Mouse (Mus musculus) CD4-positive helper T cell, adult 2 months (primary cell): ENCODE results near the gene Slco2b1.
A peak's percentile ranks its signal among the peaks of the same experiment; 100 is the strongest.

Source experiments
- DNase-seq: peaks from one replicate; pipeline ENCODE4 v3.0.0-alpha.2; 2012; ENCODE audit warnings: low read depth, missing footprints, low spot score

The Slco2b1 gene

GRCm38 (mm10) chr7:99693976-99694375 is 17.2 kb downstream of the Slco2b1 start:
- no peak for DNase-seq

- DNase-seq, result no peak
Measured at GRCm38 (mm10) chr7:99693387-99693786, 17.8 kb downstream of the Slco2b1 start.

DNA sequence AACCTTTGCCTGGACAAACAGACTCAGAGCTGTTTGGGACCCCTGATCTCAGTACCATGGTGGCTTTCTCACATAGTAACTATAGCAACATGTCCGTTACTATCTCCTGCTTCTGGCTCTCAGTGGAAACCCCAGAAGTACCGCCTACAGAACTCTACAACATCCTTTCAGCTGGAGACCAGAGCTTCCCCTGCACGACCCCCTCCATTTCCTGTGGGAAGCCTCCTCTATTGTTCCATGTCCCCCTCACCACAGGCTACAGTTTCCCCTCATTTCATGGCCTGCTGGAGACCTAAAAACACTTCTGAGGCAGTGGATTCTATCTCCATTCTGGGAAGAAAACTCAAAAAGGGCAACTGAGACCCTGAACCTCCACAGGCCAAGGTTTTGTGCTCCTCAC is 18.7 kb downstream of the Slco2b1 start:
- DNase-seq, result no peak

GRCm38 (mm10) chr7:99690819-99691218 is 20.3 kb downstream of the Slco2b1 start:
- DNase-seq, result no peak

- DNase-seq, result no peak
Measured at GRCm38 (mm10) chr7:99684086-99684485, 27.1 kb downstream of the Slco2b1 start.

GRCm38 (mm10) chr7:99680771-99681170 is 30.4 kb downstream of the Slco2b1 start:
- DNase-seq, result no peak

- no peak for DNase-seq
Measured at GRCm38 (mm10) chr7:99674890-99675289, 36.2 kb downstream of the Slco2b1 start.

- no peak for DNase-seq
Measured at GRCm38 (mm10) chr7:99674209-99674608, 36.9 kb downstream of the Slco2b1 start.

DNA sequence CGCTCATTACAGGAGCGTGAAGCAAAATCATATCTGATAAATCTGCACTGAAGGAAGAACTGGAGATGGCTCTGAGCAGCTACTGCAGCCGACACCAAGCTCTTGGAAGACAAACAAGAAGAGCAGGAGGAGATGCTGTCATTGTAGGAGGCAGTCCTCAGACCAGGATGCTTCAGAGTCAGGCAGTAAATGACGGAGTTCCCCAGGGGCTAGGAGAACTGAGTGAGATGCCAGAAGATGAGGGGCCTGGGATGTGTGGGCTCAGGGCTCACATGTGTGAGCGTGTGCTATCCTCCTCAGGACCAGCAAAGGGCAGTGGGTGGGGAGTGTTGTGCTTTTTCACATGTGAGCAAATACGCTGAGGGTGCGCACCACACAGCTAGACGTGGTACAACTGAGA is 38.0 kb downstream of the Slco2b1 start:
- no peak for DNase-seq

DNA sequence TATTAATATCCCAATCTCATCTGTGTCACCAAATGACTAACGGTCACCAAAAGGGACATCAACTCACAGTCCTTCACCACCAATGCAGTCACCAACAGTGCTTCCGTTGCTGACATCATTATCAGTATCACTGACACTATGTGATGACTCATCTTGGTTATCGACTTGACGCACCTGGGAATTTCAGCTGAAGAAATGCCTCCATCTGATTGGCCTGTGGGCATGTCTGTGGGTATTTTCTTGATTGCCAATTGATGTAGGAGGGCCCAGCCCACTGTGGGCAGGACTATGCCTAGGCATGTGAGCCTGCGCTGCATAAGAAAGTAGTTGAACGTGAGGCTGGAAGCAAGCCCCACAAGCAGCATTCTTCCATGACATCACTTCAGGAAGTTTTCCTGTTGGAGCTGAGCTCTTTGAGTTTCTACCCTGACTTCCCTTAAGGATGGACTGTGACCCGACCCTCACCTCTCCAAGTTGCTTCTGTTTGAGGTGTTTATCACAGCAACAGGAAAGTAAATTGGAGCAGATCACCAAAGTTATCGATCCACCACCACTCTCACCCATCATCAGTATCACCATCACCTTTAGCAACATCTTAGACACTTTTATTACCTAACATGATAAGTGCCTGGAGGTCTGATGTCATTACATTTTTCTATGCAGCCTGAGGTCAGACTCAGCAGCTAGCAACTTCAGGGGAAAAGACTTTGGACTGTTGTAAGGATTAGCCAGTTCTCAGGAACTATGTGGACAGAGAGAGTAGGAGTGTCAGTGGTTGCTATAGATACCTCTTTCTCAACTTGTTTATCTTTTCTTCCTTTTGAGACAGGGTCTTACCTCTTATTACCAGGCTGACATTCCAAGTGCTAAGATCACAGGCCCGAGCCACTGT is 39.4 kb downstream of the Slco2b1 start:
- DNase-seq, result peak; percentile 26

GRCm38 (mm10) chr7:99670915-99671314 is 40.2 kb downstream of the Slco2b1 start:
- no peak for DNase-seq

- DNase-seq, result no peak
Measured at GRCm38 (mm10) chr7:99668802-99669201, 42.3 kb downstream of the Slco2b1 start.

DNA sequence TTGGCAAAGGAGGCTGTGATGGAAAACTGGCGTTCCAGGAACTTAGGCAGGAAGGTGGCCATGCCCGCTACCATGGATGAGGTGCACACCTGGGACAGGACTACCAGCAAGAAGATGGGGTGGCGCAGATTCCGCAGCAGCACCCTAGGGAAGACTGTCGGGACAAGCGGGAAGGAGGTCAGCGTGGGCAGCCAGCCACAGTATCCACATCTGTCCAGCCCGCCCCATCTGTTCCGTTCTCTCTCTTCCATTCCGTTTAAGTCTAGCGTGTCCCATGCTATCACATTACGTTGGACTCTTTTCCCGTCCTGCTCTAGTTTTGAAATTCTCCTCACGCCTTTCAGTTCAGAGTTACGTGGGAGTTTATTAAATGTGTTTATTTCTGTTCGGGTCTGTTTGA is 44.0 kb downstream of the Slco2b1 start:
- no peak for DNase-seq

DNA sequence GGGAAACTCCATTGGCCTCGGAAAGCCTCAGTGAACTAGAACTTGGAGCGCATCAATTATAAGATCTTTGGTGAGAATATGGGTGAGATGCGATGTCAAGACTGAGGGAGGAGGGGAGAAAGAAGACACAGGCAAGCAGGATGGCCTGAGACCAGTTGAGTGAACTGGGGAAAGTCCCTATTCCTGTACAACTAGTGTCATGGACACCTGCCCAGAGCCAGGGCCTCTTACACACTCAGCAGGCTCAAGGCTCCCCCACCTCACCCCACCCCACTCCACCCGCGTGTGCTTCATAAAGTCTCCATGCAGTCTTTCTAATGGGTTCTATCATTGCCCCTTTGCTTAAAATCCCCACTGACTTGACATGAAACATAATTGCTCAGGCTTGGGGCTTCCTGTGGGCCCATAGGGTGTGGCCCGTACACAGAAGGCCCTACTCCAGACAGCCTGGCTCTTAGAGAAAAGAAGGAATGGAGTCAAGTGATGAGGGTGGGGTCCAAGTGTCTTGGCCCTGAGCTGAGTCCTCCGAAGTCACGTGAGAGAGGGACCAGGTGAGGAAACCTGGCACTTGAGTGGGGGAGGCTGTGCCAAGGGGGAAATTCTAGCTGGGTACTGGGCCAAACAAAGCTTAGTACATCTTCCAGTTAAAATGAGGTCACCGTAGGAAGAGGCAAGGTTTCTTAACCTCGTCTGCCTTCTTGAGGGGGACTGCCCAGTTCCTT is 45.2 kb downstream of the Slco2b1 start:
- no peak for DNase-seq

DNA sequence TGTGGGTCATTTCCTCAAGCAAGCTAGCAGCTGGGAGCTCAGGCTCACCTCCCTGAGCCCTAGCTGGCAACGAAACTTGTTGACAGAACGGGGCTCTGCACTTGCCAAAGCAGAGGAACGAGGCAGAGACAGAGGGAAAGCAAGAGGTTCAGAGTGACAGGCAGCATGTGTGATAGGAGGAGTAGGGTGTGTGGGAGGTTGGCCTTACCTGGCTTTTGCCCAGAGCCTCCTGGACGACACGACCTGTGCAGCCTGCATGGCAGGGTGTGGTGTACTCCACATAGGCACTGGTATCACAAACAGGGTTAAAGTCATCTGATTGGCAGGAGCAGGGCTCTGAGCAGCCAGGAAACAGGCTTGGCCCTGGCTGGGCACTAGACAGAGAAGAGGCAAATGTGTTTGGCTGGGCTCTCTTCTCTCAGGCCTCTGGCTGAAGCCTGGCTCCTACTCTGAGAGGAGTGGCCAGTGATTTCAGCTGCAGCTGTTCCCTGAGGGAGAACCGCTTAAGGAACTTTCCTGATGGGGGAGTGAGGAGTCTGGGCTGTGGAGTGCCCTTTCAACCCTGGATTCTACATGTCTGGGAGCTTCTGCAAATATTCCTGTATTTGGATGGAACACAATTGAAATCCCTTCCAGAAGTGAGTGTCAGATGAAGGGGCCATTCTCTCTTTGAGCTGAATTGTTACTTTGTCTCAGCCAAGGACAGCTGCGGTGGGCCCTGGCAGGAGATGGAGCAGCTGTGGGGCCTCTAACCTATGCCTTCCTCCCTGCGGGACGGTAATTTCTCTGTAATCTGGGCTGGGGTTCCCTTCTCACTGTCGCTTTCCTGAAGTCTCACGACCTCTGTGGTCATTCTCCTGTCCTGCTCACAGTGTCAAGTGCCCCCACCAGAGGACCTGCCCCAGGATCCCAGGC is 46.3 kb downstream of the Slco2b1 start:
- DNase-seq, result no peak

DNA sequence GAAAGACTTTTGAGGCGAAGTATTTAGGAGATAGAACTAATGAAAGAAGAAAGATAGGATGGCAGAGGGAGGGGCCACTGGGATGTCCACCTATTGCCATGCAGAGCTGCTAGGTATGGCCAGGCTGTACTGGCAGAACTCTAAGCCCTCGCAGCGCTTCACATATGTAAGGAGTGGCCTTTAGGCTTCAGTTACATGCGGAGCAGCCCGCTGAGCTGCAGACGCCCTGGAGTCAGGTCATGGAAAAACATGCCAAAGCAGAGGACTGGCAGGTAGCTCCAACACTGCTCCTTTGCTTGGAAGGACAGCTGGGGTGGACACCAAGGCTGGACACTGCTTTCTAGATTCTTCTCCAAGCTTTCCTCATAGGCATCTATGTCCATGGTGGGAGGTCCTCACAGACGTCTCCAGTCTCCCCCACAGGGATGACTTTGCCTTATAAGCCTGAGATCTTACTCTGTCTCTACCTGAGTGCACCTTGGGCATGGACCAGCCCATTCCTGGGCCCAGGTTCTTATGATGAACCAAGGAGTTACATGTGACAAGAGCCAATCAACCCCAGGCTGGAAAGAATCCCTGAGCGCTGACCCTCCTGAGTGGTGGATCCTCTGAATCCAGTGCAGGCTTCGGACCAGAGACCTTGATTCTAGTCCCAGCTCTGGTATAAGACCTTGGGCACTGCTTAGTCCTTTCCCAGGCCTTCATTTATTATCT is 47.5 kb downstream of the Slco2b1 start:
- DNase-seq, result no peak

GRCm38 (mm10) chr7:99662311-99662710 is 48.8 kb downstream of the Slco2b1 start:
- DNase-seq, result no peak

DNA sequence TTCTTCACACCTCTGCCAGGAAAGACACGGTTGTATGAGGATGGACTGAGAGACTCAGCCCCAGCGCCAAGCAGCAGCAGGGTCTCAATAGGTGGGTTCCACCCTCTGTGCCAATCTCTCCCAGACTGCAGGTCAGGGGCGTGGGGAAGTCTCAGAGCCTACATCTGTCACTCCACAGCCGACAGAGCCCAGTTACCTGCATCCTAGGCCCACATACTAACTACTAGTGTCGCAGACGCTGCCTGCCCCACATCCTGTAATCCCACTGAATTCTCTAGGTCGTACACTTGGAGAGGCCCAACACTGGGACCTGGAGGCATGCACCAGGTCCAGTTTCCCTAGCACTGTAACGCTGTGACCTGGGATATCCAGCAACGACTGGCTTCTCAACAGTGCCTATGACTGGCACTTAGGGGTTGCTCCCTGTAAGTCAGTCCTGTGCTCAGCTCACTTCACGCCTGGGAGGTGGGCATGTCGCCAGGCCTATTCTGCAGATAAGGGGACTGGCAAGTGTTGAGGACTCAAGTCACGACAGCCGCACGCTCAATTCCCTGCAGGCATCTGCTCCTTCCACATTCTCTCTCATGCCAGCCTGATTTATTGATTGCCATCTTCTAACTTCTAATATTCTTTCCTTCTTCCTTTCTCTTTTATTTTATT is 49.4 kb downstream of the Slco2b1 start:
- no peak for DNase-seq

- DNase-seq, result no peak
Measured at GRCm38 (mm10) chr7:99661071-99661470, 50.1 kb downstream of the Slco2b1 start.

- peak; percentile 57 for DNase-seq
Measured at GRCm38 (mm10) chr7:99659379-99660029, 51.6 kb downstream of the Slco2b1 start.
